ENCODE assay signal across 8 mouse cellular contexts in genomic region chr15:11380087-11380530, GRCm38 (mm10). TPM values are rescaled to one million over a fixed set of nuclear protein-coding genes. Genes with fewer than 3 reads are reported as not detected.
A peak's percentile ranks its signal among the peaks of the same experiment; 100 is the strongest.
DNase-seq lines count a peak whose midpoint lies in the region; ATAC-seq and TF ChIP-seq lines count a peak whose summit lies in the region.

No protein-coding gene starts in this region.

- peak; percentile 75 for TF ChIP-seq CTCF in gastrocnemius, adult 2 months (IDR thresholded peaks at IDR 0.05)

- H3K9ac ChIP-seq in forebrain, embryonic 14.5 days (ENCODE audit: low read length) = no peak overlapping the region
- no peak overlapping the region for H3K9ac ChIP-seq in stomach, embryonic 14.5 days (replicated peaks; ENCODE audit: low read depth, low read length)

- peaks cover 31% of the 10 kb centered on the region for H3K36me3 ChIP-seq in forebrain, embryonic 14.5 days (ENCODE audit: control insufficient read depth, insufficient read depth, low read length)
- H3K36me3 ChIP-seq in stomach, embryonic 14.5 days (ENCODE audit: control insufficient read depth, insufficient read depth, low read length) = peaks cover 12% of the 10 kb centered on the region

- 45% methylated on average over 8 of the region's 8 CpGs for WGBS in forebrain, embryonic 14.5 days
- 43% methylated on average over 8 of the region's 8 CpGs for WGBS in stomach, embryonic 14.5 days

- intact Hi-C loops in gastrocnemius, adult 2 months (cut with DNase I) = loop anchor here (1.0 to 2.0 kb wide), 2 partner anchors 342 to 459 kb away; no protein-coding TSS in a partner anchor

- no peak for DNase-seq in gastrocnemius, adult 2 months
- no peak for DNase-seq in gastrocnemius, postnatal 10 days
- peak; percentile 3 for DNase-seq in thymus, postnatal 25 days
- DNase-seq in thymus, postnatal 14 days = no peak
- peak; percentile 77 for DNase-seq in forebrain, embryonic 14.5 days (ENCODE audit: low spot score)
- peak; percentile 23 for DNase-seq in lung, postnatal 10 days
- no peak for DNase-seq in adrenal gland, adult 18-20 months (ENCODE audit: low spot score in 2 of 2)

- no peaks in the 10 kb centered on the region for H3K4me1 ChIP-seq in forebrain, embryonic 14.5 days (ENCODE audit: control insufficient read depth, insufficient read depth, low read length)
- no peaks in the 10 kb centered on the region for H3K4me1 ChIP-seq in stomach, embryonic 14.5 days (ENCODE audit: control insufficient read depth, insufficient read depth, low read length)

- no peak overlapping the region for H3K4me3 ChIP-seq in gastrocnemius, adult 2 months
- no peak overlapping the region for H3K4me3 ChIP-seq in forebrain, embryonic 14.5 days (ENCODE audit: low read depth, low read length)
- no peak overlapping the region for H3K4me3 ChIP-seq in stomach, embryonic 14.5 days (ENCODE audit: low read depth, low read length)

- H3K27ac ChIP-seq in gastrocnemius, adult 2 months = no peak overlapping the region
- H3K27ac ChIP-seq in forebrain, embryonic 14.5 days (ENCODE audit: low read depth, low read length) = no peak overlapping the region
- no peak overlapping the region for H3K27ac ChIP-seq in stomach, embryonic 14.5 days (ENCODE audit: low read length)

- no peaks in the 10 kb centered on the region for H3K27me3 ChIP-seq in forebrain, embryonic 14.5 days (replicated peaks; ENCODE audit: control insufficient read depth, insufficient read depth, low read length)
- no peaks in the 10 kb centered on the region for H3K27me3 ChIP-seq in stomach, embryonic 14.5 days (ENCODE audit: control insufficient read depth, insufficient read depth, low read length)

- peak; percentile 70 for ATAC-seq in forebrain, embryonic 14.5 days
- ATAC-seq in stomach, embryonic 14.5 days (ENCODE audit: insufficient number of reproducible peaks, insufficient read depth, low FRiP score, low read depth) = peak; percentile 76; the same call in 1 of the 2 replicates

- H3K4me2 ChIP-seq in forebrain, embryonic 14.5 days (ENCODE audit: low read length) = no peak overlapping the region
- no peak overlapping the region for H3K4me2 ChIP-seq in stomach, embryonic 14.5 days (replicated peaks; ENCODE audit: low read depth, low read length)

- no peaks in the 10 kb centered on the region for H3K9me3 ChIP-seq in forebrain, embryonic 14.5 days (replicated peaks; ENCODE audit: control insufficient read depth, low read length)
- H3K9me3 ChIP-seq in stomach, embryonic 14.5 days (ENCODE audit: control insufficient read depth, low read depth, low read length) = no peaks in the 10 kb centered on the region

RNA-seq across cellular contexts. Expression of gene Tars, which starts 19.4 kb away (rescaled TPM):
- 10 to 100 TPM; 29.2 to 36.3 TPM for total RNA-seq in gastrocnemius, adult 2 months (2021)
- total RNA-seq in gastrocnemius, postnatal 10 days (2021) = 10 to 100 TPM; 30.6 to 37.4 TPM
- polyA plus RNA-seq in forebrain, embryonic 14.5 days (2014; fragmentation: Nextera tagmentation; extraction: Ambion mirVana) = 53.6 and 58.4 TPM in 2 replicates
- 58.2 and 63.9 TPM in 2 replicates for polyA plus RNA-seq in stomach, embryonic 14.5 days (2014; fragmentation: Nextera tagmentation; extraction: Ambion mirVana)
- 10 to 100 TPM; 38.3 to 54.8 TPM for total RNA-seq in adrenal gland, adult 18-20 months (2021)

Comparison
In these comparisons a context has a peak if more than half of its experiments do, and no peak if none do; other contexts are left out.
1. DNase-seq: peak in thymus, postnatal 25 days (single experiment), forebrain, embryonic 14.5 days (single experiment) and lung, postnatal 10 days (single experiment); none in gastrocnemius, adult 2 months (single experiment), gastrocnemius, postnatal 10 days (single experiment), thymus, postnatal 14 days (single experiment) and adrenal gland, adult 18-20 months (0 of 2).